Mouse (Mus musculus) naive thymus-derived CD4-positive, alpha-beta T cell, adult 5 months (primary cell): ENCODE results near the gene Rhox3g. TPM values are rescaled to one million over a fixed set of nuclear protein-coding genes. Genes with fewer than 3 reads are reported as not detected.

ENCODE experiments used
- polyA plus RNA-seq: library from polyadenylated mRNA; unstranded; fragments of 100-300 nt; shearing (Covaris generic); gene quantifications from one replicate; pipeline ENCODE4 v1.2.1, GENCODE M21; 2017

The Rhox3g gene
- polyA plus RNA-seq, result not detected

GRCm38 (mm10) chrX:37628512-37628911 is at the start of gene Rhox3g:
Gene Rhox3g, minus strand, starts transcription at chrX:37628612.

GRCm38 (mm10) chrX:37673177-37673576 is 44.8 kb upstream of the Rhox3g start, which contains the start of gene Rhox2h:
Gene Rhox2h, minus strand, starts transcription at chrX:37673277.

GRCm38 (mm10) chrX:37668664-37669063 is 40.3 kb upstream of the Rhox3g start, which contains the start of gene Rhox3h:
Gene Rhox3h, minus strand, starts transcription at chrX:37668764.

GRCm38 (mm10) chrX:37651227-37651626 is 22.8 kb upstream of the Rhox3g start, which contains the start of gene Rhox4g:
Gene Rhox4g, minus strand, starts transcription at chrX:37651327.

GRCm38 (mm10) chrX:37643370-37643769 is 15.0 kb upstream of the Rhox3g start, which contains the start of gene Rhox2g:
Gene Rhox2g, minus strand, starts transcription at chrX:37643470.

GRCm38 (mm10) chrX:37607604-37608003 is 20.8 kb downstream of the Rhox3g start, which contains the start of gene Rhox4f:
Gene Rhox4f, minus strand, starts transcription at chrX:37607704.

GRCm38 (mm10) chrX:37580692-37581091 is 47.7 kb downstream of the Rhox3g start, which contains the start of gene Rhox3f:
Gene Rhox3f, plus strand, starts transcription at chrX:37580992.

Other genes with a start within 250 kb of the Rhox3g start
- gene Rhox3a2, start 248.6 kb downstream of the Rhox3g start, polyA plus RNA-seq, result not detected
- not detected for gene Rhox4a2, start 237.8 kb downstream of the Rhox3g start, polyA plus RNA-seq
- gene Rhox2b, start 216.5 kb downstream of the Rhox3g start, polyA plus RNA-seq, result not detected
- gene Rhox4b, start 196.1 kb downstream of the Rhox3g start, polyA plus RNA-seq, result not detected
- not detected for gene Rhox2c, start 174.9 kb downstream of the Rhox3g start, polyA plus RNA-seq
- gene Rhox3c, start 170.0 kb downstream of the Rhox3g start, polyA plus RNA-seq, result not detected
- gene Rhox4c, start 148.3 kb downstream of the Rhox3g start, polyA plus RNA-seq, result not detected
- not detected for gene Rhox2d, start 135.2 kb downstream of the Rhox3g start, polyA plus RNA-seq
- gene Rhox4d, start 114.3 kb downstream of the Rhox3g start, polyA plus RNA-seq, result 0.31 TPM
- gene Rhox2e, start 98.2 kb downstream of the Rhox3g start, polyA plus RNA-seq, result not detected
- gene Rhox3e, start 86.6 kb downstream of the Rhox3g start, polyA plus RNA-seq, result not detected
- gene Rhox4e, start 71.2 kb downstream of the Rhox3g start, polyA plus RNA-seq, result 0.21 TPM
- gene Rhox2f, start 57.2 kb downstream of the Rhox3g start, polyA plus RNA-seq, result not detected
- gene Rhox3f, start 47.6 kb downstream of the Rhox3g start, polyA plus RNA-seq, result not detected
- not detected for gene Rhox4f, start 20.9 kb downstream of the Rhox3g start, polyA plus RNA-seq
- not detected for gene Rhox2g, start 14.9 kb upstream of the Rhox3g start, polyA plus RNA-seq
- gene Rhox4g, start 22.7 kb upstream of the Rhox3g start, polyA plus RNA-seq, result not detected
- not detected for gene Rhox3h, start 40.2 kb upstream of the Rhox3g start, polyA plus RNA-seq
- gene Rhox2h, start 44.7 kb upstream of the Rhox3g start, polyA plus RNA-seq, result not detected
- not detected for gene Rhox5, start 176.2 kb upstream of the Rhox3g start, polyA plus RNA-seq
- gene Rhox6, start 198.3 kb upstream of the Rhox3g start, polyA plus RNA-seq, result not detected
- not detected for gene Rhox7a, start 203.1 kb upstream of the Rhox3g start, polyA plus RNA-seq